Mouse (Mus musculus) lung, embryonic 14.5 days (tissue): ENCODE results near the gene Topaz1. TPM values are rescaled to one million over a fixed set of nuclear protein-coding genes. Genes with fewer than 3 reads are reported as not detected.
"Not testable (repeated sequence)": the region's sequence is repeated elsewhere in the genome, so short reads cannot be mapped to it uniquely, and the experiment has no call there.

Experiments used
- ATAC-seq: fragments of 200-750 bp; cut with Nextera tagmentation; 2 replicates; pipeline ENCODE4 v1.8.0; 2017; ENCODE audit warnings: mild to moderate bottlenecking, moderate TSS enrichment, moderate library complexity; ENCODE audit not compliant: insufficient read depth
- DNase-seq: peaks from one replicate; pipeline ENCODE4 v3.0.0-alpha.2; 2015
- H3K27ac ChIP-seq: fragments of 300-500 bp; sonication (generic); 2 replicates; pipeline ENCODE4 v1.5.1; 2014; ENCODE audit warnings: low read depth, mild to moderate bottlenecking, moderate library complexity
- H3K27me3 ChIP-seq: fragments of 300-500 bp; sonication (generic); 2 replicates; pipeline ENCODE4 v1.6.1; 2014; ENCODE audit warnings: low read length, control low read depth; ENCODE audit not compliant: insufficient read depth
- H3K36me3 ChIP-seq: fragments of 300-500 bp; sonication (generic); 2 replicates; pipeline ENCODE4 v1.6.1; 2014; ENCODE audit warnings: control low read depth; ENCODE audit not compliant: insufficient read depth
- H3K4me1 ChIP-seq: fragments of 300-500 bp; sonication (generic); 2 replicates; pipeline ENCODE4 v1.6.1; 2014; ENCODE audit warnings: antibody characterized with exemption, control low read depth; ENCODE audit not compliant: insufficient read depth
- H3K4me2 ChIP-seq: fragments of 300-500 bp; sonication (generic); 2 replicates; pipeline ENCODE4 v1.6.1; 2014; ENCODE audit warnings: mild to moderate bottlenecking
- H3K4me3 ChIP-seq: fragments of 300-500 bp; sonication (generic); 2 replicates; pipeline ENCODE4 v1.5.1; 2014; ENCODE audit warnings: low read depth, low read length
- H3K9ac ChIP-seq: fragments of 300-500 bp; sonication (generic); 2 replicates; pipeline ENCODE4 v1.6.1; 2014
- H3K9me3 ChIP-seq: fragments of 300-500 bp; sonication (generic); 2 replicates; pipeline ENCODE4 v1.6.1; 2016; ENCODE audit warnings: low read depth, low read length, control low read depth
- CTCF ChIP-seq: IDR thresholded peaks from 2 replicates; pipeline ENCODE4 v1.5.1; 2016; ENCODE audit warnings: antibody characterized with exemption, low read depth
- WGBS: fragments of 180-500 bp; shearing (Covaris S2); extraction: QIAGEN DNeasy Blood & Tissue Kit; methylation state at CpG from one replicate; pipeline ENCODE4 v1.1.7; 2014; 5-methylcytosine and 5-hydroxymethylcytosine counted together
- polyA plus RNA-seq: library from polyadenylated mRNA; unstranded; fragments of >200 nt; fragmentation: Nextera tagmentation; extraction: Ambion mirVana; gene quantifications from 2 replicates; pipeline ENCODE4 v1.2.1, GENCODE M21; 2014

Topaz1 gene
- polyA plus RNA-seq, 1 experiment from 2014 or later = not detected

GRCm38 (mm10) chr9:122836126-122836525 lies 89.0 kb downstream of the Topaz1 start:
- ATAC-seq = no peak
- Histone ChIP-seq H3K4me2 (no peak overlapping the region), H3K4me3 (no peak overlapping the region), H3K4me1 (peaks cover 8% of the 10 kb centered on the region), H3K27ac (peak overlapping the region; percentile 87), H3K9me3 (no peaks in the 10 kb centered on the region), H3K27me3 (no peaks in the 10 kb centered on the region), H3K36me3 (peaks cover 6% of the 10 kb centered on the region; the same call in 1 of the 2 replicates), H3K9ac (no peak overlapping the region)
- no peak for DNase-seq
- TF ChIP-seq CTCF = no peak
- 67% methylated on average over 9 of the region's 9 CpGs for whole genome bisulfite sequencing

GRCm38 (mm10) chr9:122836790-122837189 lies 89.6 kb downstream of the Topaz1 start:
- peak; percentile 86 for ATAC-seq
- H3K27ac ChIP-seq = peak overlapping the region; percentile 87
- peak; percentile 88 for DNase-seq
- peaks cover 8% of the 10 kb centered on the region for H3K4me1 ChIP-seq
- TF ChIP-seq CTCF = no peak
- WGBS = 31% methylated on average over 6 of the region's 6 CpGs
- H3K9ac ChIP-seq = peak overlapping the region; percentile 13; the same call in 1 of the 2 replicates
- H3K36me3 ChIP-seq = peaks cover 6% of the 10 kb centered on the region; the same call in 1 of the 2 replicates
- H3K4me2 ChIP-seq = no peak overlapping the region
- H3K27me3 ChIP-seq = no peaks in the 10 kb centered on the region
- no peak overlapping the region for H3K4me3 ChIP-seq
- no peaks in the 10 kb centered on the region for H3K9me3 ChIP-seq

- Histone ChIP-seq H3K9ac (peak overlapping the region; percentile 13; the same call in 1 of the 2 replicates), H3K4me2 (no peak overlapping the region), H3K9me3 (no peaks in the 10 kb centered on the region), H3K4me3 (no peak overlapping the region), H3K27me3 (no peaks in the 10 kb centered on the region), H3K27ac (peak overlapping the region; percentile 87), H3K36me3 (peaks cover 6% of the 10 kb centered on the region; the same call in 1 of the 2 replicates), H3K4me1 (peaks cover 8% of the 10 kb centered on the region)
- WGBS = 67% methylated on average over 4 of the region's 4 CpGs
- no peak for TF ChIP-seq CTCF
- DNase-seq = no peak
- ATAC-seq = peak; percentile 45
Measured at GRCm38 (mm10) chr9:122837216-122837615, 90.1 kb downstream of the Topaz1 start.

GRCm38 (mm10) chr9:122837680-122838079 lies 90.5 kb downstream of the Topaz1 start:
- no peaks in the 10 kb centered on the region for H3K27me3 ChIP-seq
- no peaks in the 10 kb centered on the region for H3K9me3 ChIP-seq
- ATAC-seq (peak; percentile 79), DNase-seq (peak; percentile 76)
- H3K4me2 ChIP-seq = peak overlapping the region; percentile 36
- H3K4me1 ChIP-seq = peaks cover 8% of the 10 kb centered on the region
- WGBS = 24% methylated on average over 16 of the region's 16 CpGs
- no peak overlapping the region for H3K4me3 ChIP-seq
- peak overlapping the region; percentile 87 for H3K27ac ChIP-seq
- H3K9ac ChIP-seq = no peak overlapping the region
- peaks cover 6% of the 10 kb centered on the region; the same call in 1 of the 2 replicates for H3K36me3 ChIP-seq
- peak; percentile 74 for TF ChIP-seq CTCF

GRCm38 (mm10) chr9:122843760-122844159 lies 96.6 kb downstream of the Topaz1 start, which contains the start of gene Gm35549:
Gene Gm35549, minus strand, starts transcription at chr9:122844035.
- Histone ChIP-seq H3K36me3 (0 out of 2 replicates have a peak, but pooled peaks cover 5% of the 10 kb centered on the region), H3K4me1 (no peaks in the 10 kb centered on the region), H3K9ac (no peak within 1 kb of the TSS), H3K27ac (no peak within 1 kb of the TSS), H3K9me3 (no peaks in the 10 kb centered on the region), H3K4me3 (no peak within 1 kb of the TSS), H3K27me3 (no peaks in the 10 kb centered on the region), H3K4me2 (no peak within 1 kb of the TSS)
- TF ChIP-seq CTCF = no peak
- 63% methylated on average over 3 of the region's 3 CpGs for WGBS
- DNase-seq (no peak), ATAC-seq (peak; percentile 31; the same call in 1 of the 2 replicates)

- Histone ChIP-seq H3K36me3 (peaks cover 21% of the 10 kb centered on the region), H3K27ac (no peak overlapping the region), H3K4me1 (no peaks in the 10 kb centered on the region), H3K27me3 (no peaks in the 10 kb centered on the region), H3K4me2 (no peak overlapping the region), H3K9ac (no peak overlapping the region), H3K4me3 (no peak overlapping the region), H3K9me3 (no peaks in the 10 kb centered on the region)
- TF ChIP-seq CTCF = no peak
- ATAC-seq (no peak), DNase-seq (no peak)
- 78% methylated on average over 3 of the region's 3 CpGs for WGBS
Measured at GRCm38 (mm10) chr9:122845621-122846020, 98.5 kb downstream of the Topaz1 start.

DNA sequence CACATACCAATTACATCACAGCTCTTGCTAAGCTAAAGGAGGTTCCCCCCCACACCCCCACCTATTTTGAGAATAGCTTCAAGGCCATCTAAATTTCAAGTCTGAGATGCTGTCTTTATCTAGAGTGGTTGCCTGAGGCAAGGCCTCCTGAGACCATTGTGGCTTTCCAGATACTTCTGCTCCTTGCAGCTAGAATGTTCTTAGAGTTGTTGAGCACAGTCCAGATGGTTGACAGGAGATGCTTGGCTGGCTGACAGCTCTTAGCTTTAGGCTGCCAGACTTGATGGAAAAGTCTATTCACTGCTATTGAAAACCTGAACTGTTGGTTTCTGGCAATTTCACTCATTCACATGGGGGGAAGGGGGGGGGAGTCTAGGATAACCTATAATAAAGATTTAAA lies 99.0 kb downstream of the Topaz1 start:
- peak; percentile 27 for DNase-seq
- Histone ChIP-seq H3K4me3 (no peak overlapping the region), H3K27ac (no peak overlapping the region), H3K9ac (no peak overlapping the region), H3K9me3 (no peaks in the 10 kb centered on the region), H3K4me2 (no peak overlapping the region), H3K36me3 (peaks cover 27% of the 10 kb centered on the region), H3K27me3 (no peaks in the 10 kb centered on the region), H3K4me1 (no peaks in the 10 kb centered on the region)
- TF ChIP-seq CTCF = no peak
- ATAC-seq = no peak

DNA sequence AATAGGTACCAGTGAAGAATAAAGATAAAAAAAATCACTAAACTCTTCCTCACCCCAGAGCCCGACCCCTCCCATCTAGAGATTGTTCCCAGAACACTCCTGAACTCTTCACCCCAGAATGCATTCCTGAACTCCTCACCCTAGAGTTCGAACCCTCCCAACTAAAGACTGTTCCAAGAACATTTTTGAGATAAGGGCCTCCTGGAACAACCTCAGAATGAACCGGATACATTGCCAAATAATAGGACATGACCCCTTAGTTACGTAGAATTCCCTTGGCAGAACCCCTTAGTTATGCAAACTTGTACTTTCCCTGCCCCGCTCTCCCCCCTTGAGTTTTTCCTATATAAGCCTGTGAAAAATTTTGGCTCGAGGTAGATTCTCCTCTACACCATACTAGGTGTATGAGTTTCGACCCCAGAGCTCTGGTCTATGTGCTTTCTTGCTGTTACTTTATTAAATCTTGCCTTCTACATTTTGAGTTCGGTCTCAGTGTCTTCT lies 100.7 kb downstream of the Topaz1 start:
- not testable (repeated sequence) for H3K27me3 ChIP-seq, H3K4me3 ChIP-seq, H3K4me2 ChIP-seq, H3K27ac ChIP-seq, ATAC-seq, H3K4me1 ChIP-seq, DNase-seq, H3K9ac ChIP-seq, H3K9me3 ChIP-seq
- WGBS = 78% methylated on average over 6 of the region's 8 CpGs
- peaks cover 44% of the 10 kb centered on the region for H3K36me3 ChIP-seq

Other genes with a start within 250 kb of the Topaz1 start
- 5.7 and 6.6 TPM in 2 replicates for gene Tcaim, start 58.2 kb downstream of the Topaz1 start, polyA plus RNA-seq
- 0.75 and 0.78 TPM in 2 replicates for gene Gm35549, start 96.7 kb downstream of the Topaz1 start, polyA plus RNA-seq
- 70.9 and 71.0 TPM in 2 replicates for gene Zfp445, start 118.7 kb downstream of the Topaz1 start, polyA plus RNA-seq
- gene Zkscan7, start 138.3 kb downstream of the Topaz1 start, polyA plus RNA-seq = 2.5 and 3.0 TPM in 2 replicates
- 22.7 and 24.8 TPM in 2 replicates for gene Zfp105, start 175.7 kb downstream of the Topaz1 start, polyA plus RNA-seq
- gene 1110059G10Rik, start 203.7 kb downstream of the Topaz1 start, polyA plus RNA-seq = 30.4 and 32.8 TPM in 2 replicates
- gene Kif15, start 203.7 kb downstream of the Topaz1 start, polyA plus RNA-seq = 80.5 and 82.9 TPM in 2 replicates